Mouse (Mus musculus) limb, embryonic 13.5 days (tissue): ENCODE data around the gene Csf2rb. TPM values are rescaled to one million over a fixed set of nuclear protein-coding genes. Genes with fewer than 3 reads are reported as not detected.

ENCODE experiments used
- ATAC-seq: fragments of 200-750 bp; cut with Nextera tagmentation; 2 replicates; pipeline ENCODE4 v1.8.0; 2017; ENCODE audit warnings: low read depth, moderate number of reproducible peaks, moderate TSS enrichment; ENCODE audit not compliant: low FRiP score
- H3K27ac ChIP-seq: fragments of 300-500 bp; sonication (generic); 2 replicates; pipeline ENCODE4 v1.5.1; 2015; ENCODE audit warnings: inconsistent platforms, mild to moderate bottlenecking, moderate library complexity
- H3K27me3 ChIP-seq: fragments of 300-500 bp; sonication (generic); 2 replicates; pipeline ENCODE4 v1.6.1; 2015; ENCODE audit warnings: mild to moderate bottlenecking, inconsistent platforms
- H3K36me3 ChIP-seq: fragments of 300-500 bp; sonication (generic); 2 replicates; pipeline ENCODE4 v1.6.1; 2015; ENCODE audit warnings: inconsistent platforms, mild to moderate bottlenecking, moderate library complexity
- H3K4me1 ChIP-seq: fragments of 300-500 bp; sonication (generic); 2 replicates; pipeline ENCODE4 v1.6.1; 2015; ENCODE audit warnings: inconsistent platforms
- H3K4me2 ChIP-seq: fragments of 300-500 bp; sonication (generic); replicated peaks from 2 replicates; pipeline ENCODE4 v1.6.1; 2015; ENCODE audit warnings: inconsistent platforms, mild to moderate bottlenecking, moderate library complexity
- H3K4me3 ChIP-seq: fragments of 300-500 bp; sonication (generic); 2 replicates; pipeline ENCODE4 v1.5.1; 2015; ENCODE audit warnings: moderate library complexity, mild to moderate bottlenecking, inconsistent platforms
- H3K9ac ChIP-seq: fragments of 300-500 bp; sonication (generic); 2 replicates; pipeline ENCODE4 v1.6.1; 2015; ENCODE audit warnings: mild to moderate bottlenecking, inconsistent platforms
- H3K9me3 ChIP-seq: fragments of 300-500 bp; sonication (generic); 2 replicates; pipeline ENCODE4 v1.6.1; 2016; ENCODE audit warnings: inconsistent platforms
- WGBS: fragments of 180-500 bp; shearing (Covaris S2); methylation state at CpG from one replicate; pipeline ENCODE4 v1.1.7; 2015; 5-methylcytosine and 5-hydroxymethylcytosine counted together
- polyA plus RNA-seq: library from polyadenylated mRNA; unstranded; fragments of >200 nt; fragmentation: Nextera tagmentation; extraction: Ambion mirVana; gene quantifications from 2 replicates; pipeline ENCODE4 v1.2.1, GENCODE M21; 2015

Csf2rb gene
- polyA plus RNA-seq, 1 experiment from 2014 or later, result 1.6 TPM

DNA sequence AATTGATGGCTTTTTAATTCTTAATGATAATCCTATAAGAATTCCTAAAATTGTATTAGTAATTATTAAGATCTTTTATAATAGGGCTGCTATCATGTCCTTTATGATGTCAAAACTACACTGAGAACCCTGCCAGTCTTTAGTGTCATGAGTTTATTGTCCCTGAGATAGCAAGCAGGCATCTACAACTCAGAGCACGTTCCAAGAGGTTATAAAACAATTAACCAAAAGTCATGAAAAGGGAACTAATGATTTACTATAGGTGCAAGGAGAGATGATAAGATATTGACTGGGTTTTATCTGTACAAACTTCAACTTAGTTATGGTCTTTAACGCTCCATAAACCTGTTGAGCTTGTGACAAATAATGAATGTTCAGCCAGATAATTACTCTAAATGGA is 40.4 kb downstream of the Csf2rb start:
- no peaks in the 10 kb centered on the region for H3K4me1 ChIP-seq
- no peak overlapping the region for H3K4me3 ChIP-seq
- H3K27ac ChIP-seq, result no peak overlapping the region
- peaks cover 32% of the 10 kb centered on the region for H3K27me3 ChIP-seq
- H3K4me2 ChIP-seq, result no peak overlapping the region
- H3K36me3 ChIP-seq, result no peaks in the 10 kb centered on the region
- H3K9ac ChIP-seq, result no peak overlapping the region
- no peak for ATAC-seq
- peaks cover 4% of the 10 kb centered on the region for H3K9me3 ChIP-seq
- WGBS, result 38% methylated on average over 2 of the region's 2 CpGs

DNA sequence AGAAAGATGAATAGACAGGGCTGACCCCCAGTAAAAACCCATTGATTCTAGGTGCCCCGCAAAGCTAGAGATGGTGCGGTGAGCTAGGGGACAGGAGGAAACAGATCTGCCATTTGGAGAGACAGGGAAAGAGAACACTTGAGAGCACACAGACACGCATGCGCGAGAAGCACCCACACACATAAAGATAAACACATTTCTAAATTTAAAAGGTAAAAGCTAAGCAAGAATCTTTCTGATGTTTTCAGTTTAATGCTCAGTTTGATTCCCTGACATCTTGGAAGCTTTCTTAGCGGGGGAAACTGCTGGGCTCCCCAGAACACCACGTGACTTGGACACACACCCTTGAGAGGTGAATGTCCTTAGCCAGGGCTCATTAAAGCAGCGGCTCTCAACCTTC is 41.3 kb downstream of the Csf2rb start:
- WGBS, result 77% methylated on average over 8 of the region's 8 CpGs
- H3K27me3 ChIP-seq, result peaks cover 32% of the 10 kb centered on the region

DNA sequence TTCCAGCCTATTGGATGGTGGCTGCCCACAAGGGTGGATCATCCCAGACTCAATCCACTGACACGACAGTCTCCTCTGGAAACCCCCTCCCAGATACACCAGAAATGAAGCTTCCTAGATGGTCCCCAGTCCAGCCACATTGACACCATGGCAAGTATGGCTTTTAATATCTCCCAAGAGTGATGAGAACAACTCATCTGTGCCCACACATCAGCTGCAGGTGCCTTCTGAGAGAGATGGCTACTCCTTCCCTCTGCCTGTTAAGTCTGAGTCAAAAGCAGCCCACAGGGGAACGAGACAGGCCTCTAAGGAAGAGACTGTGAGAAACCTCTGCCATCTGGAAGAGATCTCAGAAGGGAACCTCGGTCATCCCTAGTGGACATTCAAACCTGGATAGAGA is 42.3 kb downstream of the Csf2rb start:
- Histone ChIP-seq H3K27me3 (peaks cover 32% of the 10 kb centered on the region), H3K4me1 (no peaks in the 10 kb centered on the region), H3K4me2 (no peak overlapping the region), H3K4me3 (no peak overlapping the region), H3K27ac (no peak overlapping the region), H3K36me3 (no peaks in the 10 kb centered on the region), H3K9ac (no peak overlapping the region), H3K9me3 (no peaks in the 10 kb centered on the region; the same call in 1 of the 2 replicates)
- ATAC-seq, result no peak
- WGBS, result 55% methylated on average over 3 of the region's 3 CpGs

More for the DNA sequence above, 41.3 kb downstream of the Csf2rb start:
- no peak overlapping the region for H3K27ac ChIP-seq
- no peak overlapping the region for H3K9ac ChIP-seq
- no peak for ATAC-seq
- no peaks in the 10 kb centered on the region for H3K4me1 ChIP-seq
- no peak overlapping the region for H3K4me3 ChIP-seq
- peaks cover 4% of the 10 kb centered on the region for H3K9me3 ChIP-seq
- no peak overlapping the region for H3K4me2 ChIP-seq
- no peaks in the 10 kb centered on the region for H3K36me3 ChIP-seq

DNA sequence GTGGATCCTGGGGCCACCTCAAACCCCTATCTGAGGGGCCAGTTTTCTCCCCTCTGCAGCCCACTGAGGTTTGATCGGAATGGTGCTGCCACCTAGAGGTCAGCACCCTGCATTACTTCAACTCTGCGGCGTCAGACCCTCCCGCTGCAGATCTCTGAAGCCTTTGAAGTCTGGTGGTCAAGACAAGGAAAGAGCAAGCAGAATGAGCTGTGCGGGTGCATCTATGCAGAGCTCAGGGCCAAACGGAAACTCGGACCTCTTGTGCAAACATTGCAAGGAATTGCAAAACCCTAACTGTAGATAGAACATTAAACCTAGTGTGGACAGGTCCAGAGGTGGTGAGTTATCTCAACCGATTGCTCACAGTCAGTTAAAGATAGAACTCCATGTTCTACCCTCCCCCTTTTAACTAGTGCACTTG is 43.4 kb downstream of the Csf2rb start:
- Histone ChIP-seq H3K27me3 (peaks cover 32% of the 10 kb centered on the region), H3K4me1 (no peaks in the 10 kb centered on the region), H3K4me2 (no peak overlapping the region), H3K27ac (no peak overlapping the region), H3K9ac (no peak overlapping the region), H3K36me3 (no peaks in the 10 kb centered on the region), H3K4me3 (no peak overlapping the region), H3K9me3 (no peaks in the 10 kb centered on the region; the same call in 1 of the 2 replicates)
- ATAC-seq, result no peak
- 13% methylated on average over 8 of the region's 8 CpGs for WGBS

DNA sequence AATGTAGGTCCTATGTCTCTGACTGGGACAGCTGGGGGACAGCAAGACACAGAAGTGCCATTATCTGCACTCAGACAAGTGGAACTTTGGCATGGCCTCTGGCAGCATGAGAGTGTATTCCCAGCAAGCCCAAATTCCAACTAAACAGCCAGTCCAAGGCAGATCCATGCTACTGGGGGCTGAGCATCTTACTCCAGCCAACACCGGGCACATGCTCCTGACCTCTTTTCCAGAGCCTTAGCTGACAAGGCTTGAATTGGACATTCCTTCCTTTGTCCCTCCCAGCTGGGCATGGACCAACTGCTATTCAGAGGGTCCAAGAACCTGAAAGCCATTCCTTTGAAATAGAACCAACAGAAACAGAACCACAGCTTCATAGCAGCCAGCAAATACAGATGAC is 44.1 kb downstream of the Csf2rb start:
- Histone ChIP-seq H3K9me3 (no peaks in the 10 kb centered on the region; the same call in 1 of the 2 replicates), H3K27me3 (peaks cover 32% of the 10 kb centered on the region), H3K27ac (no peak overlapping the region), H3K4me1 (no peaks in the 10 kb centered on the region), H3K36me3 (no peaks in the 10 kb centered on the region), H3K4me2 (no peak overlapping the region), H3K9ac (no peak overlapping the region), H3K4me3 (no peak overlapping the region)
- WGBS, result 88% methylated on average over 1 of the region's 1 CpGs
- no peak for ATAC-seq

DNA sequence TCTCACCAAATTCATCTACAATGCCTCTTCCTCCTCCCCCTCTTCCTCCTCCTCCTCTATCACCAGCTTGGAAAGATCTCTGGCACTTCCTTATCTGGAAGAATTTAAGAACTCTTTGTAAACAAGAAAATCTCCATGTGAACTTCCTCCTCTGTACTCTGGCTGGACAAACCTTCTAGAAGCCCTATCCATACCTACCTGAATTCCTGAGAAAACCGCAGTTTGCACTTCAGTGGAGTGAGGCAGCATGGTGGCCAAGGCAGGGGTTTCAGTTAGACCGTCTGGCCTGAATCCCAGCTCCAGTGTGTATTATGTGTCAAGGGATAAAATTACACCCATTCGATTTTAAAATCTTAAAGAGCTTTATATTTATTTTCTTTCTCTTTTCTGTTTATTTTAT is 47.2 kb downstream of the Csf2rb start:
- H3K9me3 ChIP-seq, result no peaks in the 10 kb centered on the region; the same call in 1 of the 2 replicates
- no peaks in the 10 kb centered on the region for H3K36me3 ChIP-seq
- no peak overlapping the region for H3K4me3 ChIP-seq
- H3K4me1 ChIP-seq, result no peaks in the 10 kb centered on the region
- H3K9ac ChIP-seq, result no peak overlapping the region
- no peak overlapping the region for H3K4me2 ChIP-seq
- no peak for ATAC-seq
- H3K27me3 ChIP-seq, result peaks cover 22% of the 10 kb centered on the region
- H3K27ac ChIP-seq, result no peak overlapping the region
- 59% methylated on average over 3 of the region's 3 CpGs for WGBS

DNA sequence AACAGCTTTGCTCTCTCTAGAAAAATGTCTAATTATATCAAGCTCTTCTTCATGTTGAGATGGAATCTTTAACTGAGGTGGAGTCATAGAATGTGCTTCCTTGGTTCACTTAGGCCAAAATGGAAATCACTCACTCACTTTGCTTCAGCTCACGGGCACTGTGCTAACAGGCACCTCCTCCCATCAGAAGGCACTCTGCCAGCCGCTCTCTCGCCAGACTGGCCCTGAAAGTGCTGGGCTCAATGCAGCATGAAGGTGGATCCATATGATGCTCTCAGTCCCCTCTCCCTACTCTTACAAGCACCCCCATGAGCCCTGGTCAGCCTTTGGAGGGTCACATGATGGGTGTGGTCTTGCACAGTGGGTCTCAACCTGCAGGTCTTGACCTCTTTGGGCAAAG is 48.7 kb downstream of the Csf2rb start:
- no peak for ATAC-seq
- Histone ChIP-seq H3K9ac (no peak overlapping the region), H3K36me3 (no peaks in the 10 kb centered on the region), H3K9me3 (peaks cover 2% of the 10 kb centered on the region; the same call in 1 of the 2 replicates), H3K4me3 (no peak overlapping the region), H3K27ac (no peak overlapping the region), H3K4me1 (no peaks in the 10 kb centered on the region), H3K27me3 (peaks cover 13% of the 10 kb centered on the region), H3K4me2 (no peak overlapping the region)
- 71% methylated on average over 3 of the region's 3 CpGs for WGBS

DNA sequence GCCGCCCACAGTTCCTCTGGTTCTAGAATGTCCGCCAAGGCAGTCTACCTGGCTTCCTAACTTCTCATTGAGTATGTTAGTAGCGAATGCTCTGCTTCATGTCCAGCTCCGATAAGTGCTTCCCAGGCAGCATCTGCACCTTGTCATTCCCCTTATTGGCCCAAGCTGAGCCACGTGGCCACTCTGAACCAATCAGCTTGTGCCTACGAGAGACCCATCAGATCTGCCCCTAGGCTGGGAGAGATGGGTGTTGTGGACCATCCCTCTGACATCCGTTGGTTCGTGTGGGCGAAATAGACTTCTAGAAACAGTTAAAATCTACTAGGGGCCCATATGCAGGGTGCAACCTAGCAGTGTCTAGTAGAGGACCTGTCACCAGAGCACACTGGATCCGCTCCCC is 52.3 kb downstream of the Csf2rb start:
- Histone ChIP-seq H3K9me3 (0 out of 2 replicates have a peak, but pooled peaks cover 6% of the 10 kb centered on the region), H3K36me3 (no peaks in the 10 kb centered on the region), H3K27me3 (no peaks in the 10 kb centered on the region), H3K4me2 (no peak overlapping the region), H3K27ac (no peak overlapping the region), H3K4me1 (no peaks in the 10 kb centered on the region), H3K9ac (no peak overlapping the region), H3K4me3 (no peak overlapping the region)
- WGBS, result 84% methylated on average over 10 of the region's 10 CpGs
- ATAC-seq, result no peak

DNA sequence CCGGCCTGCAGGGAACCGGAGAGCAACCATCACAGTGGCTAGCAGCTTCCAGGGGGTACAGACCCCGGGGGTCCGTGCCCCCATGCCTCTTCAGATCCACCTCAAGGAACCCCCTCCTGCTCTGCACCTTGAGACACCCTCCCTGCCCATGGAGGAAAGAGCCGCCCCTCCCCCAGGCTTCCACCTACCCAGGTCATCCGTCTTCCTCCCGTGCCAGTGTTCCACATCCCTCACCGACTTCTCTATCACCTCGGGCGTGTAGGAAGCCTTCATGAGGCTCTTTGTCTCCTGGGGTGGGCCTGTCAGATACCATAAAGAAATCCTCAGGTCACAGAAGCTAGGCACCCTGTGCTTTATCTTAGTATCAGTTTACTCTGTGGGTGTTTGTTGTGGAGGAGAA is 53.0 kb downstream of the Csf2rb start:
- WGBS, result 82% methylated on average over 10 of the region's 10 CpGs
- no peaks in the 10 kb centered on the region for H3K27me3 ChIP-seq

DNA sequence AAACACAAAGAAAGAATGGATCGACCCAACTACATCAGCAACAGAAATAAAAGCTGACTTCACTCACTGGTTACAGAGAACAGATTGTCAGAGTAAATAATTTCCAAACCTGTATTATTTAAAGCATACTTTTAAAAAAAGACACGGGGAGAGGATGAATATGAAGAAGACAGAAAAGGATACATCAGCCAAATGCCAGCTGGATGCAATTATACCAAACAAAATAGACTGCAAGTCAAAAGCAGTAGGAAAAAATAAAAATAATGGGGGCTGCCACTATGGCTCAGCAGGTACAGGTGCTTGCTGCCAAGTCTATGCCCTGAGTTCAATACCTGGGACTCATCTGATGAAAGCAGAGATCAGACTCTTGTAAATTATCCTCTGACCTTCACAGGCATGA is 54.7 kb downstream of the Csf2rb start:
- Histone ChIP-seq H3K27me3 (no peaks in the 10 kb centered on the region), H3K9ac (no peak overlapping the region), H3K4me1 (no peaks in the 10 kb centered on the region), H3K4me2 (no peak overlapping the region), H3K4me3 (no peak overlapping the region), H3K27ac (no peak overlapping the region), H3K9me3 (0 out of 2 replicates have a peak, but pooled peaks cover 6% of the 10 kb centered on the region), H3K36me3 (no peaks in the 10 kb centered on the region)
- no peak for ATAC-seq
- WGBS, result 85% methylated on average over 2 of the region's 2 CpGs

More for the DNA sequence above, 53.0 kb downstream of the Csf2rb start:
- H3K9me3 ChIP-seq, result 0 out of 2 replicates have a peak, but pooled peaks cover 6% of the 10 kb centered on the region
- no peaks in the 10 kb centered on the region for H3K4me1 ChIP-seq
- H3K4me2 ChIP-seq, result no peak overlapping the region
- H3K36me3 ChIP-seq, result no peaks in the 10 kb centered on the region
- no peak overlapping the region for H3K9ac ChIP-seq
- no peak overlapping the region for H3K27ac ChIP-seq
- no peak for ATAC-seq
- H3K4me3 ChIP-seq, result no peak overlapping the region

DNA sequence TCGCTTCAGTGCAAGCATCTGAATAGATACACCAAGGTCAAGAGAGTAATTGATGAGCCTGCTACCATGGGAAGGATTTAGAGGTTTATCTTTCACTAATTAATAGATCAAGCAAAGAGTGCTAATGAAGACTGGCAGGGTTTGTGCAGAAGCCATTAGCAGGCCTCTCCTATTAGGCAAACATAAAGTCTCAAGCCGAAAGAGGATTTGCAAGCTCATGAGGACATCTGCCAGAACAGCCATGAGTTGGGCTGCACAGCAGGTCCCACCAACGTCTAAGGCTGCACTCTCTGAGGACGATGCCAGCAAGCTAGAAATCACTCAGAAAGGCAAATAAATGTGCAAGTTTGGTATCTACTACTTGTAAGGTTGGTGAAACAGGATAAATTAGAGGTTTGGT is 55.2 kb downstream of the Csf2rb start:
- H3K9me3 ChIP-seq, result 0 out of 2 replicates have a peak, but pooled peaks cover 6% of the 10 kb centered on the region
- H3K27ac ChIP-seq, result no peak overlapping the region
- H3K4me1 ChIP-seq, result no peaks in the 10 kb centered on the region
- no peak overlapping the region for H3K4me3 ChIP-seq
- WGBS, result 71% methylated on average over 4 of the region's 4 CpGs
- H3K36me3 ChIP-seq, result no peaks in the 10 kb centered on the region
- H3K27me3 ChIP-seq, result no peaks in the 10 kb centered on the region
- H3K9ac ChIP-seq, result no peak overlapping the region
- ATAC-seq, result no peak
- no peak overlapping the region for H3K4me2 ChIP-seq

DNA sequence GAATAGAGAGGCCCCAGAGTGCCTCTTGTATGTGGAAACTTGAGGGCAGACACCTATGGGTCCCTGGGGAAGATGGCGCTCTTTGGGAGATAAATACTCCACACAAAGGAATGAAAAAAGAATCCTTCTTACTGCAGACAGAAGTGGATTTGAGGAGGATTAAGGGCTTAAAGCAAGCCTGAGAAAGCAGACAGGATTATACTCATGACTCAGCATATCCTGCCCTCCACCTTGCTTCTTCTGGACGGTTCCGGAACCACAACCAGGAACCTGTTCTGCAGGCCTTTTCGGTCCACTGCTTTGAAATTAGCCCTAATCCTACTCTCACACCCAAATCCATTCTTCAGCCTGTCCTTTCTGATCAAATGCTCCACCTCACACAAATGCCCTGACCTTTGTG is 56.6 kb downstream of the Csf2rb start:
- no peak overlapping the region for H3K27ac ChIP-seq
- WGBS, result 90% methylated on average over 4 of the region's 4 CpGs
- no peak for ATAC-seq
- no peaks in the 10 kb centered on the region for H3K36me3 ChIP-seq
- H3K27me3 ChIP-seq, result no peaks in the 10 kb centered on the region
- H3K9ac ChIP-seq, result no peak overlapping the region
- H3K4me2 ChIP-seq, result no peak overlapping the region
- H3K4me1 ChIP-seq, result no peaks in the 10 kb centered on the region
- 0 out of 2 replicates have a peak, but pooled peaks cover 6% of the 10 kb centered on the region for H3K9me3 ChIP-seq
- no peak overlapping the region for H3K4me3 ChIP-seq

DNA sequence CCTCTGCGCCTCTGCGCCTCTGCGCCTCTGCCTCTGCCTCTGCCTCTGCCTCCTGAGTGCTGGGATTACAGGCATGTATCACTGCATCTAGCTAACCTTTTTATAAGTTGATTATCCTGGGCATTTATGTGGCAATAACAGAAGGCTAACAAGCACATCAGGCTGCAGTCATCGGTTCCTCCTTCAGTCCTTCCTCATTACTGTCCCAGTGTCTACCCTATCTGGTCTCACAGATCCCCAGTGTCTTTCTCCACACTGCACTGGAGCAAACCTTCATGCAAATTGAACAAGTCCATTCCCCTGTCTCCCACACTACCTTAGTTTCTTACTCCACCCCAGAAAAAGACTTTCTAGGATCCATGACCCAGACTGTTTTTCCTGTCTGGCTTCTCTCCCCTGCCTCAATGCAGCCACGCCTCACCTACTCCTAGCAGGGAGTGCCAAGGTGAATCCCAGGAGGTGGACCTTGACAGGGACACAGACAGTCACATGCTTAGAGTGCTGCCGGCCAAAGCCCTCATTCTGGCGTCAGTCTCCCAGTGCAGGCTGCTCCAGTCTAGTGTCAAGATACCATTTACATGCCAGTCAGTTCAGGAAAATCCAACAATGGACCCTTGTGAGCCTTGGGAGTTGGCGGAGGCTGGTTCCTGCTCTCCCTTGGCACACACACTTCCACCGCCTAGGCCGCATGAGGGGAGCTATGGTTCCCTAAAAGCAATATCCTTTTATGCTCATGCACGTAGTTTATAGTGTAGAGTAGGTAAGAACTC is 58.1 kb downstream of the Csf2rb start:
- H3K9me3 ChIP-seq, result 0 out of 2 replicates have a peak, but pooled peaks cover 6% of the 10 kb centered on the region
- WGBS, result 80% methylated on average over 11 of the region's 11 CpGs
- ATAC-seq, result no peak
- no peaks in the 10 kb centered on the region for H3K36me3 ChIP-seq
- no peak overlapping the region for H3K9ac ChIP-seq
- no peaks in the 10 kb centered on the region for H3K27me3 ChIP-seq
- H3K4me1 ChIP-seq, result no peaks in the 10 kb centered on the region
- no peak overlapping the region for H3K4me2 ChIP-seq
- no peak overlapping the region; the same call in 1 of the 2 replicates for H3K27ac ChIP-seq
- no peak overlapping the region for H3K4me3 ChIP-seq
